Mouse (Mus musculus): Measurements from ENCODE around the gene Cuzd1. TPM values are rescaled to one million over a fixed set of nuclear protein-coding genes. Genes with fewer than 3 reads are reported as not detected.

Cuzd1 gene
- polyA plus RNA-seq, 1 experiment from 2014 or later = not detected

DNA sequence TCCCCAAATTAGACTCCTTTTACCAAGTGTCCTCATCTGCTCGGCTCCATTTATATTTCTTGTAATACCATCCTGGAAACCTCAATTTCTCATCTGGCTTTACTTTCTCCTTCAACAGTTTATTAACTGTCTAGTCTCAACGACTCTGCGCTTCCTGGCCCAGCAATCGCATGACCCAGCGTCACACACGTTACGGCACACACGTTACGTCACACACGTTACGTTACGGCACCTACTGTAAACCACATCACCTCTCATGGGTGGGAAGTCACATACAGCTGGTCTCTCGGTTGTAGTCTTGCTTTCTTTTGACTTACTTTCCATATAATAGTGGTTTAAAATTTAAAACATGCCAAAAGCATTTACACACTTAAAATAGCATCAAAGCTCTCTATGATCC is 34.0 kb upstream of the Cuzd1 start:
- Histone ChIP-seq H3K9ac (replicated peaks; ENCODE audit: low read depth) (no peak overlapping the region), H3K36me3 (ENCODE audit: insufficient read depth, low read length) (peaks cover 18% of the 10 kb centered on the region; the same call in 1 of the 2 replicates), H3K9me3 (ENCODE audit: low read length) (no peaks in the 10 kb centered on the region), H3K4me2 (replicated peaks; ENCODE audit: low read depth, low read length) (no peak overlapping the region), H3K4me1 (ENCODE audit: insufficient read depth, low read depth, low read length) (no peaks in the 10 kb centered on the region), H3K27me3 (replicated peaks; ENCODE audit: insufficient read depth, low read length) (no peaks in the 10 kb centered on the region), H3K4me3 (ENCODE audit: low read depth, low read length) (no peak overlapping the region), H3K27ac (ENCODE audit: low read length) (no peak overlapping the region)
- no peak for DNase-seq (ENCODE audit: low spot score)
- ATAC-seq = no peak
- TF ChIP-seq EP300 (IDR thresholded peaks at IDR 0.05) (no peak), CTCF (IDR thresholded peaks at IDR 0.05) (no peak)
- 91% methylated on average over 13 of the region's 13 CpGs for WGBS

DNA sequence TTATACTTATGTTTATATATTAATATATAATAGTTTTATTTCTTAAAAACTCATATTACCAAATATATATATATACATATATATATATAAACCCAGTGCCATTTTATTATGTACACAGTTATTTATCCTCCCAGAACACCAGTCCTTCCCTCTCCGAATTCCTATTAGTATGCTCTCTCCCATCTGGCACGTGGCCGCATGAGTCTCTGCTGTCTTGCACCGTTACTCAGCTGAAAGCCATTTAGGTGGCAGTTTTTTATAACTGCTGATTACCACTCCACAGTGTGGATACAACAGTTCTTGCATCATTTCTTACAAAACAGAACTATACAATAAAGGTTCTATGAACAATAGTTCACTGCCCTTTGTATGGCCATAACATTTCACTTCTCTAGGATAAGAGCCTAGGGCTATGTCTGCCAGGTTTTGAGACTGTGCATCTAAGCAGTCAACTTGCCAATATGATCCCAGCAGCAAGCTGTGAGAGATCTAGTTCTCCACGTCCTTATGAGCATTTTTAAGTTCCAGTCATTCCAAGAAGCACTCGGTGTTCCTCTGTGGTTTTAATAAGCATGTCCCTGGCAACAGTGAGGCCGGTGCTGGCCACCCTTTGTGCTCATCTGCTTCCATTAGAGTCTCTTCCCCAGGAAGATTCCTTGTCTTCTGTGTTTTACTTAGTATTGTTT is 23.9 kb upstream of the Cuzd1 start:
- Histone ChIP-seq H3K4me2 (replicated peaks; ENCODE audit: low read depth, low read length) (no peak overlapping the region), H3K27me3 (replicated peaks; ENCODE audit: insufficient read depth, low read length) (no peaks in the 10 kb centered on the region), H3K27ac (ENCODE audit: low read length) (no peak overlapping the region), H3K36me3 (ENCODE audit: insufficient read depth, low read length) (peaks cover 17% of the 10 kb centered on the region), H3K9ac (replicated peaks; ENCODE audit: low read depth) (no peak overlapping the region), H3K9me3 (ENCODE audit: low read length) (no peaks in the 10 kb centered on the region), H3K4me3 (ENCODE audit: low read depth, low read length) (no peak overlapping the region), H3K4me1 (ENCODE audit: insufficient read depth, low read depth, low read length) (no peaks in the 10 kb centered on the region)
- DNase-seq (ENCODE audit: low spot score) = peak; percentile 16
- TF ChIP-seq EP300 (IDR thresholded peaks at IDR 0.05) (no peak), CTCF (IDR thresholded peaks at IDR 0.05) (no peak)
- WGBS = 75% methylated on average over 7 of the region's 7 CpGs
- no peak for ATAC-seq

DNA sequence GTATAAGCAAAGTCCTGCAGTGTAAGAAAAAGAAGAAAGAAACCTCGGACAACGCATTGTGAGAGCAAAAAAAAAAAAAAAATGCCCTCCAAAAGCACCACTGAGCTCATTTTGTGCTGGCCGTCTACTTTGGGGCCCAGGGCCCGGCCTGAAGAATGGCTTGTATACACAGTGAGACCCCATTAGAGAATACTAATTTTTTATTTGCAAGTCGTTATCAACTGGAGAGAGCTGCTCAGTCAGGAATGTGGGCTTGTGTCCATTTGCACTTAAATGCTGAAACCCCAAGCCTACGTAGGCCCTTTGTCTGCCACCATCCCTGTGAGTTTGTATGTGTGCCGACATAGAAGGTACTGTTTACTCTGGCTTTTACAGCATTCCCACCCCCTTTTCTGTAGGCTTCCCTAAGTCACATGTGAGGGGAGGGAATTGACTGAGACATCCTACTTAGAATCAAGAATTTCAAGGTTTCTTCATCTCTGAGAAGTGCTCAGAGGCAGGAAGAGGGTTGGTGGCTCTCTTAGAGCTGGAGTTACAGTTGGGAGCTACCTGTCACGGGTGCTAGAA is 15.5 kb upstream of the Cuzd1 start:
- ATAC-seq = peak; percentile 53
- TF ChIP-seq CTCF (IDR thresholded peaks at IDR 0.05) (no peak), EP300 (IDR thresholded peaks at IDR 0.05) (no peak)

GRCm38 (mm10) chr7:131333564-131333963 is 11.5 kb upstream of the Cuzd1 start, which contains the start of gene Fam24a:
Gene Fam24a, plus strand, starts transcription at chr7:131333864.
- 42% methylated on average over 1 of the region's 1 CpGs for WGBS
- no peak within 1 kb of the TSS for H3K4me2 ChIP-seq (replicated peaks; ENCODE audit: low read depth, low read length)
- H3K9me3 ChIP-seq (ENCODE audit: low read length) = no peaks in the 10 kb centered on the region
- DNase-seq (ENCODE audit: low spot score) (no peak), ATAC-seq (no peak)
- H3K36me3 ChIP-seq (ENCODE audit: insufficient read depth, low read length) = no peaks in the 10 kb centered on the region
- H3K4me3 ChIP-seq (ENCODE audit: low read depth, low read length) = no peak within 1 kb of the TSS
- no peak within 1 kb of the TSS for H3K27ac ChIP-seq (ENCODE audit: low read length)
- no peaks in the 10 kb centered on the region for H3K4me1 ChIP-seq (ENCODE audit: insufficient read depth, low read depth, low read length)
- H3K27me3 ChIP-seq (replicated peaks; ENCODE audit: insufficient read depth, low read length) = no peaks in the 10 kb centered on the region
- H3K9ac ChIP-seq (replicated peaks; ENCODE audit: low read depth) = no peak within 1 kb of the TSS
- no peak for TF ChIP-seq CTCF (IDR thresholded peaks at IDR 0.05)
- TF ChIP-seq EP300 (IDR thresholded peaks at IDR 0.05) = no peak

More for the DNA sequence above, 15.5 kb upstream of the Cuzd1 start:
- no peak overlapping the region for H3K27ac ChIP-seq (ENCODE audit: low read length)
- peak; percentile 32 for DNase-seq (ENCODE audit: low spot score)
- H3K27me3 ChIP-seq (replicated peaks; ENCODE audit: insufficient read depth, low read length) = no peaks in the 10 kb centered on the region
- no peak overlapping the region for H3K4me3 ChIP-seq (ENCODE audit: low read depth, low read length)
- no peaks in the 10 kb centered on the region for H3K9me3 ChIP-seq (ENCODE audit: low read length)
- H3K9ac ChIP-seq (replicated peaks; ENCODE audit: low read depth) = no peak overlapping the region
- H3K4me1 ChIP-seq (ENCODE audit: insufficient read depth, low read depth, low read length) = no peaks in the 10 kb centered on the region
- 0 out of 2 replicates have a peak, but pooled peaks cover 6% of the 10 kb centered on the region for H3K36me3 ChIP-seq (ENCODE audit: insufficient read depth, low read length)
- WGBS = 26% methylated on average over 8 of the region's 8 CpGs
- H3K4me2 ChIP-seq (replicated peaks; ENCODE audit: low read depth, low read length) = no peak overlapping the region; the same call in 1 of the 2 replicates

DNA sequence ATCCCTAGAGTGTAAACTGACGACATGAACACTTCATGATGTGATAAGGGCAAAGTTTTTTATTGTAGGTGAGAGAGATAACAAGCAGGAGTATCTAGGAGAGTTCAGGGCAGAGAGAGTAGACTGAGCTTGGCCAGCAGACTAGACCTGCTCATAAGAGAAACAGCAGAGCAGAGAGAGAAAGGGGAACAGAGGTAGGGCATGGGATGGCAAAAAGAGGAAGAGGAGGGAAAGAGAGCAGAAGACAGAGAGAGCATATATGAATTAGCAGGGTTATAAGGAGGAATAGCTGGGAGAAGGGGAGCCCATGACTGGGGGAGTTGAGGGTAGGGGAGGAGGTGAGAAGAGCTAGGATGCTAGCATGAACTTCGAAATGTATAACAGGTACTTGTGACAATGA is 9.6 kb upstream of the Cuzd1 start:
- no peaks in the 10 kb centered on the region for H3K27me3 ChIP-seq (replicated peaks; ENCODE audit: insufficient read depth, low read length)
- H3K4me2 ChIP-seq (replicated peaks; ENCODE audit: low read depth, low read length) = no peak overlapping the region
- no peaks in the 10 kb centered on the region for H3K36me3 ChIP-seq (ENCODE audit: insufficient read depth, low read length)
- no peak overlapping the region for H3K4me3 ChIP-seq (ENCODE audit: low read depth, low read length)
- H3K9ac ChIP-seq (replicated peaks; ENCODE audit: low read depth) = no peak overlapping the region
- ATAC-seq (no peak), DNase-seq (ENCODE audit: low spot score) (no peak)
- no peaks in the 10 kb centered on the region for H3K4me1 ChIP-seq (ENCODE audit: insufficient read depth, low read depth, low read length)
- 63% methylated on average over 2 of the region's 2 CpGs for WGBS
- no peaks in the 10 kb centered on the region for H3K9me3 ChIP-seq (ENCODE audit: low read length)
- no peak overlapping the region for H3K27ac ChIP-seq (ENCODE audit: low read length)
- no peak for TF ChIP-seq CTCF (IDR thresholded peaks at IDR 0.05)
- no peak for TF ChIP-seq EP300 (IDR thresholded peaks at IDR 0.05)

DNA sequence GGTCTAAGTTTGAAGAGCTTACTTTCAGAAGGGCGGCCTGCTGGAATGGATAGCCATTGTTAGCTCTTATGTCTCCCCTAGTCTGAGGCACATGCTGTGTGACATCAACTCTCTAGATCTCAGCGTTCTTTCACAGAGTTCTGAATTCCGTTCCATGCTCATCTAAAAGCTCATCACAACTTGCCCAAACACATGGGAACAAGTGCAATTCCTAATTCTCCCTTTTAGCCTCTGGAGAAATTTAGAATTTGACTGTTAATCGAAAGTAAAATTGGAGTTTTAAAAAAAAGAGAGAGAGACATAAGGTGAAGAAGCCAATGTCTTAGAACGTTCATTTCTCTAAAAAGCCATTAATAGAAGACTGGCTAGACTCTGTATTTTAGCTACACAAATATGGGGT is 7.3 kb upstream of the Cuzd1 start, which contains the start of gene Fam24b:
Fam24b (minus strand) TSS at position 101 of the 400 bp plus-strand sequence.
- Histone ChIP-seq H3K9ac (replicated peaks; ENCODE audit: low read depth) (no peak within 1 kb of the TSS), H3K4me3 (ENCODE audit: low read depth, low read length) (no peak within 1 kb of the TSS), H3K36me3 (ENCODE audit: insufficient read depth, low read length) (no peaks in the 10 kb centered on the region), H3K4me2 (replicated peaks; ENCODE audit: low read depth, low read length) (no peak within 1 kb of the TSS), H3K9me3 (ENCODE audit: low read length) (no peaks in the 10 kb centered on the region), H3K27me3 (replicated peaks; ENCODE audit: insufficient read depth, low read length) (no peaks in the 10 kb centered on the region), H3K27ac (ENCODE audit: low read length) (no peak within 1 kb of the TSS), H3K4me1 (ENCODE audit: insufficient read depth, low read depth, low read length) (no peaks in the 10 kb centered on the region)
- ATAC-seq = no peak
- TF ChIP-seq CTCF (IDR thresholded peaks at IDR 0.05) = no peak
- TF ChIP-seq EP300 (IDR thresholded peaks at IDR 0.05) = no peak
- 93% methylated on average over 5 of the region's 5 CpGs for WGBS
- DNase-seq (ENCODE audit: low spot score) = no peak

Measured in lung, postnatal 0 days (tissue).